Mouse (Mus musculus): Measurements from ENCODE around the gene Dip2a.

Dip2a gene

GRCm38 (mm10) chr10:76317623-76318022, 27.5 kb downstream of the Dip2a start:
- in situ Hi-C loops (cut with MboI; ENCODE audit: unreplicated experiment in 2 of 2), result loop anchor here in 1 of 2 experiments (25.0 kb wide), 1 partner anchor 745 kb away; no protein-coding TSS in a partner anchor

GRCm38 (mm10) chr10:76316194-76316593, 28.9 kb downstream of the Dip2a start:
- in situ Hi-C loops (cut with MboI; ENCODE audit: unreplicated experiment in 2 of 2), result loop anchor here in 1 of 2 experiments (25.0 kb wide), 1 partner anchor 746 kb away; no protein-coding TSS in a partner anchor

- in situ Hi-C loops (cut with MboI; ENCODE audit: unreplicated experiment in 2 of 2), result loop anchor here in 1 of 2 experiments (25.0 kb wide), 1 partner anchor 756 kb away; no protein-coding TSS in a partner anchor
Observed at GRCm38 (mm10) chr10:76306738-76307137, 38.4 kb downstream of the Dip2a start.

- in situ Hi-C loops (cut with MboI; ENCODE audit: unreplicated experiment in 2 of 2), result loop anchor here in 1 of 2 experiments (25.0 kb wide), 1 partner anchor 762 kb away; no protein-coding TSS in a partner anchor
Observed at GRCm38 (mm10) chr10:76300133-76300532, 45.0 kb downstream of the Dip2a start.

- in situ Hi-C loops (cut with MboI; ENCODE audit: unreplicated experiment in 2 of 2), result no loop called here
Observed at GRCm38 (mm10) chr10:76293222-76293621, 51.9 kb downstream of the Dip2a start.

- in situ Hi-C loops (cut with MboI; ENCODE audit: unreplicated experiment in 2 of 2), result no loop called here
Observed at GRCm38 (mm10) chr10:76289936-76290671, 55.0 kb downstream of the Dip2a start.

- in situ Hi-C loops (cut with MboI; ENCODE audit: unreplicated experiment in 2 of 2), result no loop called here
Observed at GRCm38 (mm10) chr10:76289052-76289451, 56.0 kb downstream of the Dip2a start.

GRCm38 (mm10) chr10:76288268-76288993, 56.7 kb downstream of the Dip2a start:
- in situ Hi-C loops (cut with MboI; ENCODE audit: unreplicated experiment in 2 of 2), result no loop called here

GRCm38 (mm10) chr10:76278541-76279097, 66.5 kb downstream of the Dip2a start:
- in situ Hi-C loops (cut with MboI; ENCODE audit: unreplicated experiment in 2 of 2), result loop anchor here in 1 of 2 experiments (10.0 kb wide), 1 partner anchor 456 kb away; no protein-coding TSS in a partner anchor

GRCm38 (mm10) chr10:76275256-76275655, 69.8 kb downstream of the Dip2a start:
- in situ Hi-C loops (cut with MboI; ENCODE audit: unreplicated experiment in 2 of 2), result loop anchor here in 1 of 2 experiments (10.0 kb wide), 1 partner anchor 460 kb away; no protein-coding TSS in a partner anchor

GRCm38 (mm10) chr10:76271238-76271637, 73.9 kb downstream of the Dip2a start:
- in situ Hi-C loops (cut with MboI; ENCODE audit: unreplicated experiment in 2 of 2), result loop anchor here in 1 of 2 experiments (10.0 kb wide), 1 partner anchor 464 kb away; no protein-coding TSS in a partner anchor

GRCm38 (mm10) chr10:76262431-76262830, 82.7 kb downstream of the Dip2a start:
- in situ Hi-C loops (cut with MboI; ENCODE audit: unreplicated experiment in 2 of 2), result loop anchor here in 1 of 2 experiments (10.0 kb wide), 1 partner anchor 162 kb away; no protein-coding TSS in a partner anchor

GRCm38 (mm10) chr10:76261447-76261846, 83.6 kb downstream of the Dip2a start:
- in situ Hi-C loops (cut with MboI; ENCODE audit: unreplicated experiment in 2 of 2), result loop anchor here in 1 of 2 experiments (10.0 kb wide), 1 partner anchor 163 kb away; no protein-coding TSS in a partner anchor

GRCm38 (mm10) chr10:76260358-76261059, 84.6 kb downstream of the Dip2a start:
- in situ Hi-C loops (cut with MboI; ENCODE audit: unreplicated experiment in 2 of 2), result loop anchor here in 1 of 2 experiments (10.0 kb wide), 1 partner anchor 164 kb away; no protein-coding TSS in a partner anchor

GRCm38 (mm10) chr10:76259566-76260232, 85.4 kb downstream of the Dip2a start:
- in situ Hi-C loops (cut with MboI; ENCODE audit: unreplicated experiment in 2 of 2), result loop anchor here in 1 of 2 experiments (10.0 kb wide), 1 partner anchor 165 kb away; no protein-coding TSS in a partner anchor

GRCm38 (mm10) chr10:76257719-76258390, 87.2 kb downstream of the Dip2a start:
- in situ Hi-C loops (cut with MboI; ENCODE audit: unreplicated experiment in 2 of 2), result no loop called here

- in situ Hi-C loops (cut with MboI; ENCODE audit: unreplicated experiment in 2 of 2), result no loop called here
Observed at GRCm38 (mm10) chr10:76257231-76257630, 87.9 kb downstream of the Dip2a start.

- in situ Hi-C loops (cut with MboI; ENCODE audit: unreplicated experiment in 2 of 2), result no loop called here
Observed at GRCm38 (mm10) chr10:76255617-76256016, 89.5 kb downstream of the Dip2a start.

GRCm38 (mm10) chr10:76253536-76253935, 91.6 kb downstream of the Dip2a start, which contains the start of gene S100b:
Gene S100b (plus strand): TSS chr10:76253853.
- in situ Hi-C loops (cut with MboI; ENCODE audit: unreplicated experiment in 2 of 2), result no loop called here

Measured in v-Abl transformed pro-B cells (cell line).